Mouse (Mus musculus) heart, adult 2 months (tissue): ENCODE results near the gene Ptprm.

Source experiments
- CTCF ChIP-seq: fragments of 200-600 bp; IDR thresholded peaks from 2 replicates; pipeline ENCODE4 v1.8.1; 2022; ENCODE audit warnings: antibody characterized with exemption, mild to moderate bottlenecking, moderate library complexity
- POLR2A ChIP-seq: fragments of 200-500 bp; IDR thresholded peaks from 2 replicates; pipeline ENCODE4 v1.6.1; 2011; ENCODE audit warnings: mild to moderate bottlenecking, low read depth, low read length, control low read depth; ENCODE audit not compliant: insufficient read depth

DNA sequence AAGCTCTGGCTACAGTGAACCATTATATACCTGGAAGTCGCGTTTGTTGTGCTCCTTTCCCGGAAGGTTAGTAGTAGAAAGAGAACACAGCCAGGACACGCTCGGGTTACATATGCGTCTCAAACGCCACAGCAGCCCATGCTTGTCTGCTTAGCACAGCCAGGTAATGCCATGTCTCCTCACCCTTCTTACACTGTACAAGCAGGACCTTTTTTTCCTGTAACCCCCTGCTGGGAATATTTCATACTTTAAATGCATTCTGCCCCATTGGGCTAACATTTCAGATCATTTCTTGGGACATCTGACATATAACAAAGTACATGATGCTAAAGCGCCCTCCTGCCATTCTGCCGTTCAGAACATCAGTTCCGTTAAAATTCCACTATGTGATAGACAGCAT lies 540.9 kb downstream of the Ptprm start:
- no peak for TF ChIP-seq POLR2A
- TF ChIP-seq CTCF: no peak
